Mouse (Mus musculus) small intestine, adult 2 months (tissue): Measurements from ENCODE around the gene Trim44. TPM values are rescaled to one million over a fixed set of nuclear protein-coding genes. Genes with fewer than 3 reads are reported as not detected.

Experiments
- H3K27ac ChIP-seq: fragments of 200-500 bp; 2 replicates; pipeline ENCODE4 v1.5.1; 2012; ENCODE audit warnings: low read depth, low read length, control low read depth, inconsistent platforms; ENCODE audit not compliant: insufficient read depth
- H3K27me3 ChIP-seq: fragments of 200-500 bp; 2 replicates; pipeline ENCODE4 v1.6.1; 2012; ENCODE audit warnings: mild to moderate bottlenecking, moderate library complexity, low read length, inconsistent platforms; ENCODE audit not compliant: control insufficient read depth, insufficient read depth
- H3K36me3 ChIP-seq: fragments of 200-500 bp; 2 replicates; pipeline ENCODE4 v1.6.1; 2012; ENCODE audit warnings: mild to moderate bottlenecking, low read length, control low read depth, inconsistent platforms; ENCODE audit not compliant: control insufficient read depth, insufficient read depth
- H3K4me1 ChIP-seq: fragments of 200-500 bp; 2 replicates; pipeline ENCODE4 v1.6.1; 2012; ENCODE audit warnings: low read length, inconsistent platforms, mixed read lengths; ENCODE audit not compliant: control insufficient read depth, insufficient read depth, insufficient read length
- H3K4me3 ChIP-seq: fragments of 200-500 bp; 2 replicates; pipeline ENCODE4 v1.5.1; 2012; ENCODE audit warnings: low read depth, mild to moderate bottlenecking, control low read depth, inconsistent platforms, low read length, moderate library complexity
- CTCF ChIP-seq: fragments of 200-500 bp; IDR thresholded peaks from 2 replicates; pipeline ENCODE4 v1.5.1; 2012; ENCODE audit warnings: low read depth, mild to moderate bottlenecking, control low read depth, inconsistent platforms, low read length, moderate library complexity, mixed read lengths; ENCODE audit not compliant: insufficient replicate concordance, insufficient read length; ENCODE audit errors: extremely low read depth
- POLR2A ChIP-seq: fragments of 200-500 bp; IDR thresholded peaks from 2 replicates; pipeline ENCODE4 v1.6.1; 2012; ENCODE audit warnings: low read depth, mild to moderate bottlenecking, control low read depth, inconsistent platforms, low read length, moderate library complexity
- WGBS: fragments of 180-500 bp; shearing (Covaris S2); methylation state at CpG from one replicate; pipeline ENCODE4 v1.1.7; 2018; 5-methylcytosine and 5-hydroxymethylcytosine counted together
- polyA plus RNA-seq: library from polyadenylated mRNA; depleted of rRNA; stranded (reverse); fragments of >200 nt; gene quantifications from 2 replicates; pipeline ENCODE4 v1.2.3, GENCODE M21; 2012

The Trim44 gene
- polyA plus RNA-seq, 1 experiment: 4.2 TPM

- Histone ChIP-seq H3K4me1 (no peaks in the 10 kb centered on the region), H3K27me3 (no peaks in the 10 kb centered on the region), H3K27ac (no peak overlapping the region), H3K36me3 (no peaks in the 10 kb centered on the region), H3K4me3 (no peak overlapping the region)
- TF ChIP-seq POLR2A (no peak), CTCF (no peak)
These were observed 20.3 kb upstream of the Trim44 start for GRCm38 (mm10) chr2:102427974-102428373.

DNA sequence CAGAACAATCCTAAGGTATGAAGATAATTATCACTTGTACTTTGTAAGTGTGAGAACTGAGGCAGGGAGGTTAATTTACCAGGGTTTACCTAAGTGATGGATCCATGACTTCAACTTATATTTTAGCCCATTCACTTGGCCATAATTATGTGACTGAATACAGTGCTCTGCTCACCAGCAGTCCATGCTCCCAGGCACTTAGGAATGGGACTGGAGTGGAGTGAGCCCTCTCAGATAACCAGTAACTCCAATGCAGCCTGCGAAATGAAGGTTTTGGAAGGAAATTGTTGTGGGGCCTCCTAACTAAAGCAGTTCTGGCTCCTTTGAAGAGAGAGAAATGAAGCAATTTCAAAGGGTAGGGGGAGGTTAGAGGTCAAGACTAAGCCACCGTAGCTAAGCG lies 18.8 kb upstream of the Trim44 start:
- Histone ChIP-seq H3K4me1 (no peaks in the 10 kb centered on the region), H3K36me3 (no peaks in the 10 kb centered on the region), H3K4me3 (no peak overlapping the region), H3K27ac (no peak overlapping the region), H3K27me3 (no peaks in the 10 kb centered on the region)
- no peak for TF ChIP-seq POLR2A
- no peak for TF ChIP-seq CTCF
- WGBS: 88% methylated on average over 3 of the region's 3 CpGs

- 81% methylated on average over 14 of the region's 14 CpGs for WGBS
- TF ChIP-seq POLR2A: no peak
- H3K27me3 ChIP-seq: no peaks in the 10 kb centered on the region
- no peak overlapping the region for H3K4me3 ChIP-seq
- no peaks in the 10 kb centered on the region for H3K4me1 ChIP-seq
- H3K27ac ChIP-seq: no peak overlapping the region
- no peaks in the 10 kb centered on the region for H3K36me3 ChIP-seq
These were observed 8.6 kb upstream of the Trim44 start for GRCm38 (mm10) chr2:102416149-102416743.

DNA sequence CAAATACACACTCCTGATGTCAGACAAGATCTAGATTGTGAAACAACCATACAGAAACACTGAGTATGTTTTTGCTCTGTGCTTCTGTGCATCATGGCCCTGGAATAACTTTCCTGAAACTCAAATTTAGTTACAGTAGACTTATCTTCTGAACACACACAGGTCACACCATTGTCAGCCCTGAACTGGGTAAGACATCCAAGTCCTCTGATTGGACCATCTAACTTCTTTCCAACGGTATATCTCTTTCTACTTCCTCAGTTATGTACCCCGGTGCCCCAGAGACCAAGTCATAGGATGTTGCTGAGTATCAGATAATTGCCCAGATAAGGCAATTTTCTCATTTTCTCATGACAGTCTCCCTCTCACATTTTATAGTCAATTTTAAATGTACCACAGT lies 5.1 kb upstream of the Trim44 start:
- no peaks in the 10 kb centered on the region for H3K36me3 ChIP-seq
- no peak for TF ChIP-seq POLR2A
- TF ChIP-seq CTCF: no peak
- 68% methylated on average over 2 of the region's 2 CpGs for WGBS
- no peak overlapping the region for H3K4me3 ChIP-seq
- no peaks in the 10 kb centered on the region for H3K27me3 ChIP-seq
- no peaks in the 10 kb centered on the region for H3K4me1 ChIP-seq
- H3K27ac ChIP-seq: no peak overlapping the region

DNA sequence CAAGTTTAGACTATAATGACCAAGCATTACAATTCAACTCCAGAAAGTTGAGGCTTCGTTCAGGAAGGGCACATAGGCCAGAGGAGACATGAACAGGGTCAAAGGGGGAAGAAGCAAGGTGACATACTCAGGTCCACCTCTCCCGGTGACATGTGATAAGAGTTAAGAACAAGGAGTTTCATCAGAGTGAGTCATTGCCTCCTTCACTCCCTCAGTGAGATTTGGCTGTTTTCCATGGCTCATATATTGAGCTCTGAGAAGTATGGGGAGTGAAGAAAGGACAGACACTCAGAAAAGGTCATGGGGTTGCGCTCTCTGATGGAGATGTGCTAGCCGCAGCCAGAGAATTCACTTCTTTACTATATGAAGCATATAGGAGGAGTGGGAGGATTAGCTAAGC lies 3.0 kb upstream of the Trim44 start:
- H3K27me3 ChIP-seq: no peaks in the 10 kb centered on the region
- no peak overlapping the region for H3K27ac ChIP-seq
- no peaks in the 10 kb centered on the region for H3K4me1 ChIP-seq
- no peaks in the 10 kb centered on the region for H3K36me3 ChIP-seq
- TF ChIP-seq CTCF (no peak), POLR2A (no peak)
- H3K4me3 ChIP-seq: no peak overlapping the region
- 65% methylated on average over 4 of the region's 4 CpGs for WGBS

DNA sequence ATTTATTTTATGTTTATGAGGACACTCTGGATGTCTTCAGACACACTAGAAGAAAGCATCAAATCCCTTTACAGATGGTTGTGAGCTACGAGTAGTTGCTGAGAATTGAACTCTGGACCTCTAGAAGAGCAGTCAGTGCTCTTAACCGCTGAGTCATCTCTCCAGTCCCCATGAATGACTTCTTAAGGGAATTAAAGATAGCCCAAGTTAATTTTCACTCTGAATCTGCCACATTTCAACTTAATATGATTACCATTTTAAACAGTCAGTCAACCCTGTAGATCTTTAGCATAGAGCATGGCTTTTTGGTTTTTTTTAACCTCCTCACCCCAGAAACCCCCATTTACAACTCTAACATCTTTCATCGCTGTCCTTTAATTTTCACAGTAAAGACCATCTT lies 2.1 kb upstream of the Trim44 start:
- Histone ChIP-seq H3K4me1 (no peaks in the 10 kb centered on the region), H3K36me3 (no peaks in the 10 kb centered on the region), H3K27ac (no peak overlapping the region), H3K27me3 (no peaks in the 10 kb centered on the region), H3K4me3 (no peak overlapping the region)
- WGBS: 73% methylated on average over 3 of the region's 3 CpGs
- TF ChIP-seq POLR2A (no peak), CTCF (no peak)

- Histone ChIP-seq H3K4me1 (no peaks in the 10 kb centered on the region), H3K27me3 (no peaks in the 10 kb centered on the region), H3K36me3 (no peaks in the 10 kb centered on the region), H3K4me3 (no peak overlapping the region), H3K27ac (no peak overlapping the region)
- TF ChIP-seq POLR2A (no peak), CTCF (no peak)
- WGBS: 39% methylated on average over 4 of the region's 4 CpGs
These were observed 1.0 kb downstream of the Trim44 start for GRCm38 (mm10) chr2:102406324-102407304.
